Mouse (Mus musculus) myocyte (in vitro differentiated cells): ENCODE results near the gene Rrp12.

Source experiments
- MYOG ChIP-seq, 3 experiments: IDR thresholded peaks; one replicate each; pipeline ENCODE4 v1.6.1; 2011; ENCODE audit warnings: control low read depth in 2 of 3, low read depth in 2 of 3, mild to moderate bottlenecking in 2 of 3; ENCODE audit not compliant: insufficient read length in 2 of 3, control insufficient read depth in 1 of 3, insufficient read depth in 1 of 3
- POLR2A ChIP-seq: IDR thresholded peaks from one replicate; pipeline ENCODE4 v1.6.1; 2011; ENCODE audit warnings: low read depth, mild to moderate bottlenecking, control low read depth, moderate library complexity; ENCODE audit not compliant: insufficient read length
- TCF3 ChIP-seq: IDR thresholded peaks from one replicate; pipeline ENCODE4 v1.6.1; 2011; ENCODE audit warnings: low read depth, control low read depth; ENCODE audit not compliant: insufficient read length

DNA sequence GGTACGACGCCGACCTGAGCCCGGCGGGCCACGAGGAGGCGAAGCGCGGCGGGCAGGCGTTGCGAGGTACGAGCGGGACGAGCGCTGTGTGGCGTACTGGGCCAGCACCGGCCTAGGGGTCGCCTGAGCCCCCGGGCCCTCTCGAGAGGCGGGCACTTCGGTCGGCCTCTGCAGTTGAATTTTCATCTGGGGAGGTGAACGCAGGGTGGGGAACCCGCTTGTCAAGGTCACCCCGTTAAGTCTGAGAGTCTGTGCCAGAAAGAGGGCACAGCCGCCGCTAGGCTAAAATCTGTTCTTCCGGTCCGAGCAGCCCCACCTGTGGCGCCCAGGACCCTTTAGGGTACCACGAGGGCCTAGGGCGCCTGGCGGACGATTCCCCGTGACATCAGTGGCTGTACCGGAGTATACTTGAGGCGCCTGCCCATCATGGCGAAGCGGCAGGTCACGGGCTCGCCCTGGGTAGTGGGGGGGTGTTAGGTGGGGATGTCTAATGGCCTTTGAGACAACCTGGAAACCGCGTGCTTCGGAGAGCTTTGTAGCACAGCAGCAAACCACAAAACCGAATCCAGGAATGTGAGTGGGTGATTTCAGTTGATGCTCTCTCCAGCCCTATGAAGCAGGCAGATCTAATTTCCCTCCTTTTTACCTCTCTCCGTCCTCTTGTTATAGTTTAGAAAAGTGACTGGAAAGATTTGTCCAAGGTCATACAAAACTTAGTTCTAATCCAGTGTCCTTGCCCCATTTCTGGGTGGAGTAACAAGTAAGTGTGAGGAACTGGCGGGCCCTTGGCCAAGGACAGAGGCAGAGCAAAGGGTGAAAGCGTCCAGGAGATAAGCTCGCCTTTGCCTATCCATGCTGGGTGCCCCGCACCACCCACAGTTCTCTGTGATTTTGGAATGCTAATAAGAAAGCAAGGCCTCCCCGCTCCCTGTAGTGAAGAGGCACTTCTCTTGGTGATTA is 16.4 kb upstream of the Rrp12 start:
- TF ChIP-seq MYOG (IDR thresholded peaks at IDR 0.05; ENCODE audit: control insufficient read depth in 1 of 3, insufficient read depth in 1 of 3, insufficient read length in 2 of 3, low read depth in 2 of 3) (no peak), POLR2A (peak; percentile 38), TCF3 (no peak)
